Mouse (Mus musculus): Measurements from ENCODE around the gene Rsph6a. TPM values are rescaled to one million over a fixed set of nuclear protein-coding genes. Genes with fewer than 3 reads are reported as not detected.

Gene Rsph6a
- total RNA-seq, 2 experiments from 2014 or later: 0.21 to 0.58 TPM

- DNase-seq (ENCODE audit: low spot score in 2 of 2): peak in 1 of 2 experiments; percentile 35
Observed at GRCm38 (mm10) chr7:19077761-19078160, 23.3 kb downstream of the Rsph6a start.

GRCm38 (mm10) chr7:19078732-19079131 is 24.2 kb downstream of the Rsph6a start:
- no peak for DNase-seq (ENCODE audit: low spot score in 2 of 2)

GRCm38 (mm10) chr7:19080451-19080950 is 26.0 kb downstream of the Rsph6a start:
- DNase-seq (ENCODE audit: low spot score in 2 of 2): no peak

- no peak for DNase-seq (ENCODE audit: low spot score in 2 of 2)
Observed at GRCm38 (mm10) chr7:19082171-19082570, 27.7 kb downstream of the Rsph6a start.

GRCm38 (mm10) chr7:19083096-19083495 is 28.6 kb downstream of the Rsph6a start:
- DNase-seq (ENCODE audit: low spot score in 2 of 2): no peak

GRCm38 (mm10) chr7:19083701-19084100 is 29.2 kb downstream of the Rsph6a start, which contains the start of gene Dmpk:
Dmpk (plus strand) TSS chr7:19083849.
- no peak for DNase-seq (ENCODE audit: low spot score in 2 of 2)

- DNase-seq (ENCODE audit: low spot score in 2 of 2): no peak
Observed at GRCm38 (mm10) chr7:19084277-19084771, 29.8 kb downstream of the Rsph6a start.

- no peak for DNase-seq (ENCODE audit: low spot score in 2 of 2)
Observed at GRCm38 (mm10) chr7:19084921-19085473, 30.5 kb downstream of the Rsph6a start.

GRCm38 (mm10) chr7:19085495-19085894 is 31.0 kb downstream of the Rsph6a start:
- DNase-seq (ENCODE audit: low spot score in 2 of 2): no peak

GRCm38 (mm10) chr7:19086042-19086441 is 31.6 kb downstream of the Rsph6a start:
- no peak for DNase-seq (ENCODE audit: low spot score in 2 of 2)

GRCm38 (mm10) chr7:19086760-19087159 is 32.3 kb downstream of the Rsph6a start:
- no peak for DNase-seq (ENCODE audit: low spot score in 2 of 2)

- peak; percentile 62 to 73 for DNase-seq (ENCODE audit: low spot score in 2 of 2)
Observed at GRCm38 (mm10) chr7:19088813-19089212, 34.3 kb downstream of the Rsph6a start.

GRCm38 (mm10) chr7:19091913-19092312 is 37.4 kb downstream of the Rsph6a start:
- no peak for DNase-seq (ENCODE audit: low spot score in 2 of 2)

- DNase-seq (ENCODE audit: low spot score in 2 of 2): peak; percentile 48 to 69
Observed at GRCm38 (mm10) chr7:19092381-19093173, 38.1 kb downstream of the Rsph6a start.

GRCm38 (mm10) chr7:19093174-19093521 is 38.7 kb downstream of the Rsph6a start:
- DNase-seq (ENCODE audit: low spot score in 2 of 2): peak; percentile 81 to 86

- DNase-seq (ENCODE audit: low spot score in 2 of 2): peak; percentile 85 to 87
Observed at GRCm38 (mm10) chr7:19093537-19094385, 39.3 kb downstream of the Rsph6a start.

GRCm38 (mm10) chr7:19094471-19094825 is 40.0 kb downstream of the Rsph6a start, which contains the start of gene Six5:
Six5 (plus strand) TSS chr7:19094594.
- DNase-seq (ENCODE audit: low spot score in 2 of 2): peak in 1 of 2 experiments; percentile 55

GRCm38 (mm10) chr7:19094826-19095750 is 40.6 kb downstream of the Rsph6a start:
- peak in 1 of 2 experiments; percentile 44 for DNase-seq (ENCODE audit: low spot score in 2 of 2)

- DNase-seq (ENCODE audit: low spot score in 2 of 2): peak in 1 of 2 experiments; percentile 38
Observed at GRCm38 (mm10) chr7:19095751-19096110, 41.2 kb downstream of the Rsph6a start.

- DNase-seq (ENCODE audit: low spot score in 2 of 2): no peak
Observed at GRCm38 (mm10) chr7:19096421-19096976, 42.0 kb downstream of the Rsph6a start.
